Mouse (Mus musculus) C2C12 (cell line): Measurements from ENCODE around the gene Pde4c. TPM values are rescaled to one million over a fixed set of nuclear protein-coding genes. Genes with fewer than 3 reads are reported as not detected.

Experiments
- H3K27me3 ChIP-seq: one replicate; pipeline ENCODE4 v1.6.1; 2011; ENCODE audit not compliant: control insufficient read depth, insufficient read depth, insufficient read length
- H3K36me3 ChIP-seq: one replicate; pipeline ENCODE4 v1.6.1; 2011; ENCODE audit not compliant: control insufficient read depth, insufficient read depth
- H3K4me3 ChIP-seq: one replicate; pipeline ENCODE4 v1.5.1; 2011; ENCODE audit warnings: mild to moderate bottlenecking, control low read depth; ENCODE audit not compliant: poor library complexity, insufficient read depth, severe bottlenecking
- H3K79me2 ChIP-seq: one replicate; pipeline ENCODE4 v1.6.1; 2011; ENCODE audit not compliant: control insufficient read depth, insufficient read depth
- H3K79me3 ChIP-seq: one replicate; pipeline ENCODE4 v1.6.1; 2011; ENCODE audit warnings: low read depth, control low read depth
- H3ac ChIP-seq: one replicate; pipeline ENCODE3; 2011; ENCODE audit warnings: low read depth; ENCODE audit not compliant: control insufficient read depth, insufficient read length
- CEBPB ChIP-seq: IDR thresholded peaks from one replicate; pipeline ENCODE4 v1.6.1; 2011; ENCODE audit warnings: low read depth, mild to moderate bottlenecking, control low read depth, moderate library complexity
- CTCF ChIP-seq: IDR thresholded peaks from one replicate; pipeline ENCODE4 v1.5.1; 2011; ENCODE audit not compliant: control insufficient read depth, insufficient read depth, insufficient read length
- FOSL1 ChIP-seq: IDR thresholded peaks from one replicate; pipeline ENCODE4 v1.8.0; 2011; ENCODE audit warnings: mild to moderate bottlenecking, low read length; ENCODE audit not compliant: poor library complexity, insufficient read depth, severe bottlenecking
- MAX ChIP-seq: IDR thresholded peaks from one replicate; pipeline ENCODE4 v1.6.1; 2011; ENCODE audit warnings: mild to moderate bottlenecking, control low read depth
- MYOD1 ChIP-seq: IDR thresholded peaks from one replicate; pipeline ENCODE4 v1.6.1; 2011; ENCODE audit warnings: low read depth; ENCODE audit not compliant: control insufficient read depth, insufficient read length
- MYOG ChIP-seq: IDR thresholded peaks from one replicate; pipeline ENCODE4 v1.6.1; 2011; ENCODE audit not compliant: control insufficient read depth, insufficient read length; ENCODE audit errors: extremely low read depth
- USF1 ChIP-seq: IDR thresholded peaks from one replicate; pipeline ENCODE4 v1.6.1; 2011; ENCODE audit warnings: low read depth, mild to moderate bottlenecking, control low read depth, moderate library complexity
- polyA plus RNA-seq: library from polyadenylated mRNA; unstranded; fragments of >200 nt; fragmentation: generic; extraction: Trizol; gene quantifications from one replicate; pipeline ENCODE4 v1.2.1, GENCODE M21; 2012; ENCODE audit warnings: missing spikeins

Pde4c gene
- polyA plus RNA-seq, 1 experiment: 0.01 TPM

GRCm38 (mm10) chr8:70679404-70679803 lies 44.1 kb upstream of the Pde4c start:
- TF ChIP-seq MYOD1 (no peak), USF1 (no peak), CTCF (no peak), FOSL1 (no peak), MAX (no peak), MYOG (no peak), CEBPB (no peak)
- H3K36me3 ChIP-seq: peaks cover 26% of the 10 kb centered on the region

DNA sequence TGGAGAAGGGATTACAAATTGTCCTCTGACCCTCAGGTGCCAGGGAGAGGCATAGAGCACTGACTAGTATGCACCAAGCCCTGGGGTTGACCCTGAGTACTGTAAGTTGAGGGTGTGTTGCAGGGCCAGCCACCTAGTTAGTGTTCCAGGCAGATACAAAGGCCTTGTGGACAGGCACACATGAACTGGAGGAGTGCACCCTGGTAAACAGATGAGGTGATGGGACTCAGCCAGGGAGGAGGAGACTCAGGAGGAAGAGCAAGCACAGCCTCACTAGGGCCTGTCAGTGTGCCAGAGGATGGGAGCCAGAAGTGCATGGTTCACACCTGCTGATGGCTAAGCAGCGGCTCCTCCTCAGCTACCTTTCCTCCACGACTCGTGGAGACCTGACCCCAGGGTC lies 43.5 kb upstream of the Pde4c start:
- Histone ChIP-seq H3K36me3 (peaks cover 26% of the 10 kb centered on the region), H3K27me3 (no peaks in the 10 kb centered on the region), H3K79me2 (peaks cover 17% of the 10 kb centered on the region), H3ac (no peak overlapping the region), H3K79me3 (peaks cover 7% of the 10 kb centered on the region), H3K4me3 (no peak overlapping the region)
- TF ChIP-seq MAX (no peak), USF1 (no peak), CEBPB (no peak), MYOD1 (no peak), MYOG (no peak), FOSL1 (no peak), CTCF (no peak)

More at GRCm38 (mm10) chr8:70679404-70679803, 44.1 kb upstream of the Pde4c start:
- H3K4me3 ChIP-seq: no peak overlapping the region
- no peak overlapping the region for H3ac ChIP-seq
- no peaks in the 10 kb centered on the region for H3K27me3 ChIP-seq
- H3K79me3 ChIP-seq: peaks cover 13% of the 10 kb centered on the region
- H3K79me2 ChIP-seq: peaks cover 23% of the 10 kb centered on the region

- H3ac ChIP-seq: no peak overlapping the region
- H3K36me3 ChIP-seq: peaks cover 26% of the 10 kb centered on the region
- peaks cover 3% of the 10 kb centered on the region for H3K79me2 ChIP-seq
- TF ChIP-seq MYOG (no peak), MAX (no peak), CEBPB (no peak), MYOD1 (no peak), FOSL1 (no peak), CTCF (no peak), USF1 (no peak)
- H3K79me3 ChIP-seq: no peaks in the 10 kb centered on the region
- H3K4me3 ChIP-seq: no peak overlapping the region
- no peaks in the 10 kb centered on the region for H3K27me3 ChIP-seq
These were observed 42.1 kb upstream of the Pde4c start for GRCm38 (mm10) chr8:70681410-70681809.

- TF ChIP-seq FOSL1 (peak; percentile 28), USF1 (no peak), CEBPB (no peak), MYOD1 (no peak), MYOG (no peak), MAX (peak; percentile 67)
- Histone ChIP-seq H3K27me3 (no peaks in the 10 kb centered on the region), H3K36me3 (peaks cover 26% of the 10 kb centered on the region), H3K79me2 (no peaks in the 10 kb centered on the region), H3K79me3 (no peaks in the 10 kb centered on the region), H3ac (peak overlapping the region; percentile 45), H3K4me3 (no peak overlapping the region)
These were observed 41.3 kb upstream of the Pde4c start for GRCm38 (mm10) chr8:70682193-70682592.

GRCm38 (mm10) chr8:70682692-70683091 lies 40.8 kb upstream of the Pde4c start:
- H3K36me3 ChIP-seq: peaks cover 21% of the 10 kb centered on the region
- H3K27me3 ChIP-seq: no peaks in the 10 kb centered on the region
- TF ChIP-seq MYOG (no peak), CEBPB (no peak), FOSL1 (no peak), MYOD1 (peak; percentile 63), USF1 (no peak), CTCF (no peak), MAX (no peak)
- no peak overlapping the region for H3K4me3 ChIP-seq
- H3ac ChIP-seq: no peak overlapping the region
- no peaks in the 10 kb centered on the region for H3K79me3 ChIP-seq
- H3K79me2 ChIP-seq: no peaks in the 10 kb centered on the region

- TF ChIP-seq MAX (no peak), CTCF (no peak), MYOG (no peak), USF1 (no peak), FOSL1 (no peak), MYOD1 (no peak), CEBPB (no peak)
- H3K36me3 ChIP-seq: peaks cover 5% of the 10 kb centered on the region
- no peaks in the 10 kb centered on the region for H3K27me3 ChIP-seq
- H3K79me3 ChIP-seq: no peaks in the 10 kb centered on the region
- H3K79me2 ChIP-seq: no peaks in the 10 kb centered on the region
- H3K4me3 ChIP-seq: no peak overlapping the region
- H3ac ChIP-seq: no peak overlapping the region
These were observed 39.2 kb upstream of the Pde4c start for GRCm38 (mm10) chr8:70684291-70684690.
